Mouse (Mus musculus): ENCODE results near the gene Ccdc40.
"Not testable (repeated sequence)": the region's sequence is repeated elsewhere in the genome, so short reads cannot be mapped to it uniquely, and the experiment has no call there.

Gene Ccdc40

GRCm38 (mm10) chr11:119285791-119286527 is 57.6 kb downstream of the Ccdc40 start:
- DNase-seq (ENCODE audit: low read depth, low spot score), result no peak

DNA sequence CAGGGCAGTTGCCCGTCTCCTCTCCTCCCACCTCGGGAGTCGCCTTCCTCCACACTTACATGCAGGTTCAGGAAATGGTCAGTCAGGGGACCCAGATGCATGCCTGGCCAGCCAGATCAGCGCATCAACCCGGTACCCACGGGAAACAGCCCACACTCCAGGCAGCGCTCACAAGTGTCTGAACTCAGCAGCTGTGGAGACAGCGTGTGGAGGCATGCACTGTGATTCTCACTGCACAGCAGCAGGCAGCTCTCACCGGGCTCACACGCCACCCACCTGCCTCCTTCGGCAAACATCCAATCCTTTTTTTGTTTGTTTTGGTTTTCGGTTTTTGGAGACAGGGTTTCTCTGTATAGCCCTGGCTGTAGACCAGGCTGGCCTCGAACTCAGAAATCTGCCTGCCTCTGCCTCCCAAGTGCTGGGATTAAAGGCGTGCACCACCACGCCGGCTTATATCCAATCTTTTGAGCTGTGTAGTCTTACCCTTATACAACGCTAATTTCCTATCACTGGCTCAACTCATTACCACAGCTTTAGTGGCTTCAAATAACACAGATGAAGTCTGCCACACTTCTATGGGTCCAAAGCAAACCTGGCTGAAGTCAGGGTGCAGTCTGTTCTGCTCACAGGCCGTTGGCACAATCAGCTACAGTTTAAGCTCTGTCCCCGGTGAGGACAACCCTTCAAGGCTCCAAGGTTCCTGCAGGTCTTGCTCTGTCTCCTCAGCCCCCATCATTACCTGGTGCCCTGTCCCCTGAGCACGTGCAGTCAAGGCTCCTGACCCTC is 59.0 kb downstream of the Ccdc40 start:
- no peak for DNase-seq (ENCODE audit: low read depth, low spot score)

GRCm38 (mm10) chr11:119292861-119293260 is 64.5 kb downstream of the Ccdc40 start:
- DNase-seq (ENCODE audit: low read depth, low spot score), result not testable (repeated sequence)

GRCm38 (mm10) chr11:119297996-119298395 is 69.6 kb downstream of the Ccdc40 start:
- DNase-seq (ENCODE audit: low read depth, low spot score), result peak; percentile 47

DNA sequence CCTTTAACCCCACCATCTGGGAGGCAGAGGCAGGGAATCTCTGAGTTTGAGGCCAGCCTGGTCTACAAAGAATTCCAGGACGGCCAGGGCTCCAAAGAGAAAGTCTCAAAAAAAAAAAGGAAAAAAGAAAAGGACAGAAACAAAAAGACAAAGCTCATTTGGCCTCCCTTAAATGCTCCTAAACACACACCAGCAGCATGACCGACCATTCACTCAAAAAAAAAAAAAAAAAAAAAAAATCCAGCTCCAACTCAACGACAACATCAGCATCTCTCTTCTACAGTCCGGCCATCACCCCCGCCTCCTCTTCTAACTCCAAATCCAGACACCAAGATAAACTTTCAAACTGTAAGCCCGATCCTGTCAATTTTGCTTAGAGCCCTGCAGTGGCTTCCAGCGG is 70.5 kb downstream of the Ccdc40 start:
- no peak for DNase-seq (ENCODE audit: low read depth, low spot score)

DNA sequence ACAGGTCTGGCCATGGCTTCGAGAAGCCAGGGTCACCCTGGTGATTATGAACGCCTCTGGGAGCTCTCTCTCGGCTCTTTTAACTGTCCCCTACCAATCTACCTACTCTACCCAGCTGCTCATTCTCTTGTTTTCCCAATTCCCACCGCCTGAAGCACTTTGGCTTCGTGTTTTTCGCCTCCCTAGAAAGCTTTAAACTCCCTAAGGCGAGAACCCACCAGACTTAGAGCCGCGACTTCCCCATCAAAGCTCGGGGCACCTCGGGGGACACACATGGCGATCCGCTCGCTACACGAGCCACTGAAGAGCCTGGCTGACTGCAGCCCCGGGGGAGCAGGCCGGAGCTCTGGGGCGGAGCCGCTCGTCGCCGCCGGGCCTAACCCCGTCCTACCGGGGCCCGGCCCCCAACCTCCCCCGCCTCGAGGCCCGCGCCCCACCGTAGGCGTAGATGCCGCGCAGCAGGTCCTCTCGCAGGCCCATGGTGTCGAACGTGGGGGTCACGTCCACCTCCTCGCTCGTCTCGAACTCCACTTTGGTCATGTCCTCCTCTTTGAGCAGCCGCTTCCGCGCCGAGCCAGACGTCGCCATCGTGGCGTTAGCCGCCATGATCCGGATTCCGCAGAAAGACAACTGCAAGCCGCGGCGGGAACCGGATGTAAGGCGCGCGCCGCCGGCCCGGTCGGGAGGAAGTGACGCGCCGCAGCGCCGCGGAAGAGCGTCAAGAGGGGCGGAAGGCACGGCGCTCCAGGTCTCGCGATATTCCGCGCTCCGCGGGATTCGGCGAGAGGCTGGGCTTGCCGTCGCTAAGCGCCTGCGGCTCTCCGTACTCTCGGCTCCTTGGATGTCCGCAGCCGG is 71.2 kb downstream of the Ccdc40 start, which contains the start of gene Eif4a3:
Gene Eif4a3 (minus strand): TSS at position 699 of the 855 bp plus-strand sequence.
- peak; percentile 100 for DNase-seq (ENCODE audit: low read depth, low spot score)

- DNase-seq (ENCODE audit: low read depth, low spot score), result no peak
Observed at GRCm38 (mm10) chr11:119300246-119300935, 72.0 kb downstream of the Ccdc40 start.

- DNase-seq (ENCODE audit: low read depth, low spot score), result no peak
Observed at GRCm38 (mm10) chr11:119300986-119301385, 72.6 kb downstream of the Ccdc40 start.

DNA sequence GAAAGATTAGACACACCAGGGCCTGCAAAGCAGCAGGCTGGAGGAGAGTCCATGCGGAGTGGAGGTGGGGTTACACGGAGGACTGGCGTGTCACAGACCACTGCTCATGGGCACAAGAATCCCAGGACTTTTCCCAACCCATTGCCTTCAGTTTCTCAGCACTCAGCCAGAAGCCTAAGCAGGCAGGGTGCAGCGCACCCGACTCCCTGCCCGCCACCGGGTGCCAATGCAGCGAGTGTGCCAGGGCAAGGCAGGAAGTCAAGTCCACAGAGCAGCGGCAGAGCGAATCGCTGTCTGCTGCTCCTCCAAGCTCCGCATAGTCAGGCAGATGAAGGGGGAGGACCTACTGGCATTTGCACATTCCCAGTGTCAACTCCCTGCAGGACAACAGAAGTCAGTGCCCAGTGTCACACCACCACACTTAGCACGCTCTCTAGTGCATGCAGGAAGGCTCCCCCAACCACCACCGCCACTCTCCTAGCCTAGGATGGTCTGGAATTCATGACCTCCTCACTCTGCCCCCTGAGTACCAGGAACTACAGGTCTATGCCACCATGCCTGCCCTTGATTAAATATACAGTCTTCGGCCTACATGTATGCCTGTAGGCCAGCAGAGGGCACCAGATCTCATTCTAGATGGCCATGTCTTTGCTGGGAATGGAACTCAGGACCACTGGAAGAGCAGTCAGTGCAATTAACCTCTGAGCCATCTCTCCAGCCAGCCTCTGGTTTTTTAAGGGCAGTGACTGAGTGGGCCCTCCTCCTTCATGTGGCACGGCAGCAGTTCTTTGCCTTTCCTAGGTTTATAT is 76.7 kb downstream of the Ccdc40 start:
- peak; percentile 83 for DNase-seq (ENCODE audit: low read depth, low spot score)

DNA sequence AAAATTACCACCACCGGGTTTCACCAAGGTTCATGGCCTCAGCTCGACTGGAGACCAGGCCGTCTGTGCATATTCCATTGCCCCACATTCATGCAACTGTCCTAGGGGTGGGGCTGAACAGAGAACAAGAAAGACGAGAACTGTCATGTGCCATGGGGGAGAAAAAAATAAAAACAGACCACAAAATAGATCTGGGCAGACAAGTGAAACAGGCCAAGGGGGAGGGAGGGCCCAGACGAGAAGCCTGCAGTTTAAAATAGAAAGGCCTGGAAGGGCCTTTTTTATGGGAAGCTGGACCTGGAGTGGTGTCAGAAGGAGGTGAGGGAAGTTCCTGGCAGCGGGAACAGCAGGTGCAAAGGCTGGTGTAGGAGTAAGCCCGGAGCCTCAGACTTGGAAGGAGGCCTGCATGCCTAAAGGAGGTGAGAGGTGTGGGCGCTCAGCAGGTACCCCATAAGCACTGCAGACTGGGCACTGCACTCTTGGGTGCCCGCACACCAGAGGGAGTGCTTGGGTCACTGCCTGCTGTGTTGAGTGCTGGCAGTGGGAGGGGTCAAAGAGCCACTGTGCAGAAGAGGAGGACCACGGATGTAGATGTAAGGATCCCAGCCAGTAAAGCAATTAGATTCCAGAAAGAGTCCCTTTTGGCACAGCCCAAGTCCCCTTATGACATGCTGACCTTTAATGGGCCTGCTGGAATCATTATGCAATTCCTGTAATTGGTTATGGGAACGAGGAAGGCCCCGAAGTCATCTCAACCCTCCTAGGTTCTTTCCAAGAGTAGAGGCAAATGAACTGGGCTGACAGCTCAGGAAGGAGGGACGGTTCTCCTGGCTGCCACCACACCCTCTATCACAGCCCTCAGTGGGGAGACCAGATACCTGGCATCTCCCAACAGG is 78.6 kb downstream of the Ccdc40 start:
- no peak for DNase-seq (ENCODE audit: low read depth, low spot score)

- no peak for DNase-seq (ENCODE audit: low read depth, low spot score)
Observed at GRCm38 (mm10) chr11:119307658-119307867, 79.2 kb downstream of the Ccdc40 start, which contains the start of gene Card14. Gene Card14 (plus strand): TSS chr11:119307768.

DNA sequence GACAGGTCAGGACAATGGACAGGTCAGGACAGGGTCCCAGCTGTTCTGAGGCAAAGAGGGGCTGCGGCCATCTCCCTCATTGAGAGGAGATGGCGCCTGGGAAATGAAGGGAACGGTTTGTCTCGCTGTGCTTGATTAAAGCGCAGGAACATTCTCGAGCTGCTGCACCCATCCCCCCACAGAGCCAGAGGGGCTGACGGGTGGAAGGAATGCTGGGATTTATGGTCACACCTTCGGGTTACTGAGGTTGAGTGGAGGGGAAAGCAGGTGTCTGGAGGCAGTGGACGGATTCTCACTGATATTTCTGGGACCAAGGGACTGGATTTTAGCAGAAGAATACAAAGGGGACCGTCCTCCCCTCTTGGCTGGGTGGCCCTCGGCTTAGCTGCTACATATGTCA is 79.5 kb downstream of the Ccdc40 start:
- DNase-seq (ENCODE audit: low read depth, low spot score), result no peak

DNA sequence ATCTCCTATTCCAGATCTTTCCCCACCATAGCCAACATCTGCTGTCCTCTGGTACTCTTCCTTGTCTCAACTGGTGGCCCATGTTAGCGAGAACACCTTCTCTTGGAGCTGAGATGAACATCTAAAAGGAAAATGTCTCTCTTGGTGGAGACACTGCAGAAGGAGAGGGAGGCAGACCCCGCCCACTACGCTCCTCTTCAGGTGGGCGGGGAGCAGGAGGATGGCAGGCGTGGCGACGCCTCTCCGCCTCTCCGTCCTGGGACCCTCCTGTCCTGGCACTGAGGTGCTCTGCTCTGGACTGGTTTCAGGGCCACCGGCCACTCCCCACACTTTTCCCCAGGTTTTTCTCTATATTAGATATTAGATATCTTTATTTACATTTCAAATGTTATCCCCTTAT is 82.2 kb downstream of the Ccdc40 start:
- DNase-seq (ENCODE audit: low read depth, low spot score), result no peak

- DNase-seq (ENCODE audit: low read depth, low spot score), result no peak
Observed at GRCm38 (mm10) chr11:119314252-119314936, 86.0 kb downstream of the Ccdc40 start.

All from CD4-positive, CD25-positive, alpha-beta regulatory T cell, adult 2 months (primary cell).